Mouse (Mus musculus) Patski (cell line): ENCODE measurements around the gene Rab3gap1. TPM values are rescaled to one million over a fixed set of nuclear protein-coding genes. Genes with fewer than 3 reads are reported as not detected.
A peak's percentile ranks its signal among the peaks of the same experiment; 100 is the strongest.

Experiments
- ATAC-seq: fragments of 100-300 bp; one replicate; pipeline ENCODE4 v1.8.0; 2021
- CTCF ChIA-PET: fragments of 350-600 bp; sonication (Branson Sonifier 250); formaldehyde crosslinking; loops from one replicate; lab custom pipeline; 2022; ENCODE audit warnings: inconsistent platforms; lab: Charles Lee
- POLR2A ChIA-PET: fragments of 350-600 bp; sonication (Branson Sonifier 250); formaldehyde crosslinking; loops from one replicate; lab custom pipeline; 2022; ENCODE audit warnings: antibody characterized with exemption, inconsistent platforms; lab: Charles Lee
- DNase-seq: peaks from one replicate; pipeline ENCODE4 v3.0.0-alpha.2; 2011; ENCODE audit warnings: low read depth, low spot score
- H3K27me3 ChIP-seq: fragments of 371-371 bp; one replicate; pipeline ENCODE4 v1.5.1; 2021
- CTCF ChIP-seq: fragments of 100-300 bp; IDR thresholded peaks from one replicate; pipeline ENCODE4 v1.5.1; 2021
- in situ Hi-C: fragments of 300-500 bp; cut with MboI; formaldehyde crosslinking; loops from 3 replicates; pipeline ENCODE4 v1.11.1; 2018; ENCODE audit warnings: low pct_unique_long_range_greater_than_20kb, mixed read lengths
- polyA plus RNA-seq: library from polyadenylated mRNA; unstranded; gene quantifications from one replicate; pipeline ENCODE4 v1.2.3, GENCODE M21; 2021

Gene Rab3gap1
- polyA plus RNA-seq: 46.6 TPM

DNA sequence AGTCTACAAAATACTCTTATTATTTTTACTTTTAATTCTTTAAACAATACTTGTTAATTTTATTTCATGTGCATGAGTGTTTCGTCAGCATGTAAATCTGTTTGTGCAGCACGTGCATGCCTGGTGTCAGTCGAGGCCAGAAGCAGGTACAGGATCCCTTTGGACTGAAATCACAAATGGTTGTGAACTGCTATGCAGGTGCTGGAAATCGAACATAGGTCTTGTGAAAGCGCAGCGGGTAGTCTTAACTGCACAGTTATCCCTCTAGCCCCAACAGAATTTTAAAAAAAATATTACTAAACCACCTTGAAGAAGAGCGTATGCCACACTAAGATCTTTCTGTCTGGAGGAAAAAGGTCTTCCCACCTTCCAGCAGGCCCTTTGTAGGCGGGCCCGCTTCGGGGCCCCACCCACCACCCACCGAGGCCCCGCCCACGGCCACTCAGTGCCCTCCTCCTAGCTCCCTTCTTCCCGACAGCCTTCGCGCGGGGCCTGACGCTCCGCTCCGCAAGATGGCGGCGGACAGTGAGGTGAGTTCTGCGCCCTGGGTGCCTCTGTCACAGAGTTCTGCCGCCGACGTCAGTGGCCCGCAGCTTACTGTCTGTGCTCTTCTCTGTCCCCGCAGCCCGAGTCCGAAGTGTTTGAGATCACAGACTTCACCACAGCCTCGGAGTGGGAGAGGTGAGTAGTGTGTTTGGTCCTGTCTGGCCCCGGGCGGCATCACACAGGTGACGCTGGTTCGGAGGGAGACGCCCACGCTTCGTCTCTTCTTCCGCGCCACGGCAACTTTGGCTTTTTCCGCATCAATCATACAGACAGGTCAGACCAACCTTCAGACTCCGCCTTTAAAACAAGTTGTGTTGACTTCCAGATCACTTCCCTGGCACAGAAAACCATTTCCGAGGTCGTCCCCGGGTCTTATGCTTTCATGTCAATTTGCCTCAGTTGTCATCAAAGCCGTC lies at the start of gene Rab3gap1:
Gene Rab3gap1 (plus strand): TSS at position 474 of the 962 bp plus-strand sequence.
- ATAC-seq (peak; percentile 99), DNase-seq (peak; percentile 46)
- POLR2A ChIA-PET: no interaction called here
- H3K27me3 ChIP-seq: no peaks in the 10 kb centered on the region
- CTCF ChIA-PET: interaction anchor here (0.6 to 1.1 kb wide), 3 partner anchors 15 to 30 kb away, joined by 3 read pairs; no protein-coding TSS in a partner anchor
- in situ Hi-C loops: no loop called here
- no peak for TF ChIP-seq CTCF

DNA sequence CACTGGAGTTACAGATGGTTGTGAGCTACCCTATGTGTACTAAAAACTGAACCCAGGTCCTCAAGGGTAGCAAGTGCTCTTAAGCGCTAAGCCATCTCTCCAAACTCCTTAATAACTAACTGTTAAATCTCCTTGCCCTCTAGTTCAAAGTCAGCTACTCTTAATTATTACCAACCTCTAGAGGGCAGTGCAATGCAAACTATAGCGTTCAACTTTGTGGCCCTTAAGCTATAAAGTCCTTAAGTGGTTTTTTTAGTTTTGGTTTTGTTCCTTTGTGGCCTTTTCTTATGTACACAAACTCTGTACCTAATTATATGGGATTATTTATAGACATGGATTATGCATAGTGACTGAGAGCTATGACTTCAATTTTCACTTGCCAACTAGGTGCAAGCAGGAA lies 41.2 kb upstream of the Rab3gap1 start:
- ATAC-seq (peak; percentile 51), DNase-seq (peak; percentile 28)
- peak; percentile 57 for TF ChIP-seq CTCF
- ChIA-PET CTCF (interaction anchor here (0.8 to 3.2 kb wide), 26 partner anchors 9 to 554 kb away, joined by 3 to 17 read pairs (median 3); partner anchors contain the start of gene Ccnt2), POLR2A (no interaction called here)
- H3K27me3 ChIP-seq: no peaks in the 10 kb centered on the region
- in situ Hi-C loops: loop anchor here (5.0 to 25.0 kb wide), 2 partner anchors 90 to 1010 kb away; no protein-coding TSS in a partner anchor

DNA sequence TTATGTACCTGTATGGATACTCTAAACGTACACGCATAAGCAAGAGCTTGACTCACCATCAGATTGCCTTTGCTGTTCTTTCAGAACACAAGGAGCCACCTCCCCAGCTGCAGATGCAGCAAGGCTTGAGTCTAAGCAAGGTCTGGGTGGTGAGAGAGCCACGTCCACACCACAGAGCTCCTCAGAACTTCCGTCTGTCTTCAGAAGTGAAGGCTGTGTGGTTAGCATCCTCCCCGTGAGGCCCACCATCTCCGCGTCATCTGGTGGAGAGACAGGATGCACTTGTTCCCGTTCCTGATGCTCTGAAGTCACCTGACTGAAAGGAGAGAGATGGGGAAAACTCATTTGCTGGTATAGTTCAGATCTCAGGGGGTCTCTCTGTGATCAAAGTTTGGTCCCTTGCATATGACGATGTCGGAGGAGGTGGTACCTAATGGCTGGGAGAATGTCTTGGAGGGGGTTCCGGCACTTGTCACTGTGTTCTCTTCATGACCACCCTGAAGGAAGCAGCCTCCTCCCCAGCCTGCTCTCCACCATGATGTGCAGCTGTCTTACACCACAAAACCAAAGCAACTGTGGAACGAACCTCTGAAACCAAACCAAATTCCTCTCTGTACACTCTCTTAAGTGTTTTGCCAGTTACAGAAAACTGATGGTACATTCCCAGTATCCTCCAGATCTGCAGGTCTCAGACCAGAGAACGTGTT lies 38.2 kb upstream of the Rab3gap1 start:
- CTCF ChIA-PET: interaction anchor here (1.1 kb wide), 2 partner anchors 12 to 310 kb away, joined by 3 read pairs; no protein-coding TSS in a partner anchor
- H3K27me3 ChIP-seq: no peaks in the 10 kb centered on the region
- DNase-seq: no peak
- no peak for ATAC-seq
- in situ Hi-C loops: loop anchor here (5.0 to 25.0 kb wide), 2 partner anchors 312 to 1007 kb away; no protein-coding TSS in a partner anchor
- TF ChIP-seq CTCF: no peak
- POLR2A ChIA-PET: no interaction called here

DNA sequence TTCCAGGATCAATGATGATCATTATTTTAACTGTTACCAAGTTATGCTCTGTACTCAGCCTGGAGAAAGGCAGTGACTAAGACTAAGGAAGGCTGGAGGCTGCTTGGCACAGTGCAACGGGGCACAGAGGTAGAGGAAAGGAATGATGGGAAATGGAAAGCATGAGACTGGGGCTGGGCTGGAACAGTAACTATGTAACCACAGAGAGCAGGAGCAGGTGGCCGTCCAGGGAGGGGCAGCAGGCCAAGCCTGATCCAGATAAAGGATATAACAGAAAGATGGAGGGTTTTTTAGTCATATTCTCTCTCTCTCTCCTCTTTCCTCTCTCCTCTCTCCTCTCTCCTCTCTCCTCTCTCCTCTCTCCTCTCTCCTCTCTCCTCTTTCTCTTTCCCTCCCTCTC lies 34.9 kb upstream of the Rab3gap1 start:
- in situ Hi-C loops: loop anchor here (5.0 to 25.0 kb wide), 2 partner anchors 309 to 1004 kb away; no protein-coding TSS in a partner anchor
- no peak for TF ChIP-seq CTCF
- POLR2A ChIA-PET: no interaction called here
- DNase-seq: no peak
- ATAC-seq: no peak
- CTCF ChIA-PET: no interaction called here
- H3K27me3 ChIP-seq: no peaks in the 10 kb centered on the region

DNA sequence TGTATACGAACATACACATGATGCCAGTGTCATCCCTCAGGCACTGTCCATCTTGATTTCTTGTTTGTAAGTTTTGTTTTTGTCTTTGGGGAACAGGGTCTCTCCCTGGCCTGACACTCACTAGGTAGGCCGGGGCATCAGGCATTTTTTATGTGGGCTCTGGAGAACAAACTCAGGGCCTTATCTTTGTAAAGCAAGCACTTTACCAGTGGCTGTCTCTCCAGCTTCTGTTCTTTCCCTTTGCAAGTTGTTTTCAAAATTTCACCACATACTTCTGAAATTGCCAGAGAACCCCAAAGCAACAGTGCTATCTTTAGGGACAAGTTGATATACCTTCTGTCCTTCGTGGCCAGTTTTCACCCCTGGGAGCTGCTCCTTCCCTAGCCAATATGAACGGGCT lies 34.4 kb upstream of the Rab3gap1 start:
- in situ Hi-C loops: loop anchor here (5.0 to 25.0 kb wide), 2 partner anchors 308 to 1003 kb away; no protein-coding TSS in a partner anchor
- H3K27me3 ChIP-seq: no peaks in the 10 kb centered on the region
- CTCF ChIA-PET: no interaction called here
- no peak for TF ChIP-seq CTCF
- DNase-seq (no peak), ATAC-seq (no peak)
- POLR2A ChIA-PET: no interaction called here

DNA sequence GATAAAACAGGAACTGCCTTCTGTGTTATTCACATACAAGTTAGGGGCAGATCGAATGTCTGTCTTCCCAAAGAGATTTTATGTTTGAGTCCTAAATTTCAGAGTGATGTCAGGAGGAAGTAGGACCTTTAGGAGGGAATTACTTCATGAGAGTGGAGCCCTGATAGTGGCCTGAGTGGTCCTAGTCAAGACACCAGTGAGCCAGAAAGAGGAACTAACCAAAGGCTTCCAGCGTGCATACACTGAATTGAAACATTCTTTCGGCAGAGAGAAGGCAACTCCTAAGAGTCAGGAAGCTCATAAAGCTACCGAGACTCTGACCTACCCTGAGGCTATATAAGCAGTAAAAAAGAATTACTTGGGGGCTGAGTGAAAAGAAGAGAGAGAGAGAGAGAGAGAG lies 32.0 kb upstream of the Rab3gap1 start:
- no peak for DNase-seq
- ChIA-PET CTCF (interaction anchor here (0.7 to 2.9 kb wide), 2 partner anchors 9 to 24 kb away, joined by 3 to 17 read pairs; no protein-coding TSS in a partner anchor), POLR2A (no interaction called here)
- ATAC-seq: no peak
- in situ Hi-C loops: loop anchor here (25.0 kb wide), 1 partner anchor 1001 kb away; no protein-coding TSS in a partner anchor
- H3K27me3 ChIP-seq: no peaks in the 10 kb centered on the region
- no peak for TF ChIP-seq CTCF

DNA sequence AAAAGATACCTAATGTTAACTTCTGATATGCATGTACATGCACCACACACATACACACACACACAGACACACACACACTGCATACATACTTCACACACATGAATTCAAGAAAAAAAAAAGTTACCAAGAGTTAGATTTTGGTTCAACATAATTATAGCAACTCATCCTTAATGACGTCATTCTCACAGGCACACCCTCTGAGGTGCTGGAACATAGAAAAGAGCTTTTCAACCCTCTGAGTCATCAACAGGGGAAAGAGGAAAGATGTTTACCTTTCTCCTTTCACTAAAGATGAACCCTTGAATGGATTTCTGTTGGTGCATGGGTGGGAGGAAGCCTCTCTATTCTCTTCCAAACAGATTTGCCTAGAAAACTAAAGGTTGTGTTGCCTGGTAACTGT lies 30.0 kb upstream of the Rab3gap1 start:
- DNase-seq (no peak), ATAC-seq (no peak)
- POLR2A ChIA-PET: no interaction called here
- H3K27me3 ChIP-seq: no peaks in the 10 kb centered on the region
- in situ Hi-C loops: loop anchor here (25.0 kb wide), 1 partner anchor 999 kb away; no protein-coding TSS in a partner anchor
- CTCF ChIA-PET: interaction anchor here (1.8 to 2.9 kb wide), 2 partner anchors 11 to 270 kb away, joined by 3 to 17 read pairs; no protein-coding TSS in a partner anchor
- TF ChIP-seq CTCF: no peak

DNA sequence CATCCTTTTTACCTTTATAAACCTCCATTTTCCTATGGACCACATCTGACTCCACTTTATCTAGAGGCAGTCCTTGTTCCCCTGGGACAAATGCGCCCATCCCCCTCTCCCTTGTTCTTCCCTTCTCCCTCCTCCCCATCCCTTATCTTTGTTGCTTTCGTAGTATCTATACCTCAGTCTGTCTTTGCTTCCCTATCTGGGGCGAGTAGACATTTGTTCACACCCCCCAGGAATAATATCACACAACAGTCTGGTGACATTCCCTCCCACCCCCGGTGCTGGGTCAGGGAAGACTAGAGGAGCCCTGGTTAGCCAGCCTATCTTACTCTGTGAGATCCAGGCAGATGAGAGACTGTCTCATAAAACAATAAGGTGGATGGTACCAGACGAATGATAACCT lies 23.1 kb upstream of the Rab3gap1 start:
- in situ Hi-C loops: loop anchor here (25.0 kb wide), 1 partner anchor 992 kb away; no protein-coding TSS in a partner anchor
- ChIA-PET POLR2A (no interaction called here), CTCF (interaction anchor here (1.6 to 1.8 kb wide), 2 partner anchors 9 to 18 kb away, joined by 3 to 7 read pairs; partner anchors contain the start of gene Map3k19)
- no peaks in the 10 kb centered on the region for H3K27me3 ChIP-seq
- ATAC-seq (no peak), DNase-seq (no peak)
- no peak for TF ChIP-seq CTCF

DNA sequence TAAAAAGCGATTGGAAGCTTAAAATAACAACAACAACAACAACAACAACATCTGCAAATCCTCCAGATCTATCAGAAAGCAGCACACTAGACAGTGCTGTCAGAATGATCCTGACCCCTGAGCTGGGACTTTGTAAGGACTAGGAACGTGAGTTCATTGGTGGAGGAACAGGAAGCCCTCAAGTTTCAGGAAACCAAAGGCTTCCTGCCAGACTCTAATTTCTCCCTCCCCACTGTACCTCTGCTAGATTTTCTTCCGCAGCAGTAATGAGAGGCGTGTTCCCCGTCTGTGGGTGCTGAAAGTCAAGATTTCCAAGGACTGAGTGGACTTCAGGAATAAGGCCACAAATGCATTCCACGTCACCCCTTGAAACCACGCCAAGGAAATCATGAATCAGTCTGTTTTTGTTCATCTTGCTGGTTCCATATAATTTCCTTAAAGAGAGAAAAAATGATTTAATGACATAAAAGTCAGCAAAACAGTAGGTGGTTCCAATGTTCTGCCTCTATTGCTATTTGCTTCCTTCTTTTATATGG lies 18.4 kb upstream of the Rab3gap1 start:
- in situ Hi-C loops: no loop called here

More for the DNA sequence above, 18.4 kb upstream of the Rab3gap1 start:
- no peak for TF ChIP-seq CTCF
- no peak for ATAC-seq
- DNase-seq: no peak
- POLR2A ChIA-PET: no interaction called here
- CTCF ChIA-PET: no interaction called here
- H3K27me3 ChIP-seq: no peaks in the 10 kb centered on the region
